Mouse (Mus musculus): ENCODE measurements around the gene Ascl1.

The Ascl1 gene

GRCm38 (mm10) chr10:87493576-87493975 is at the start of gene Ascl1:
Ascl1 (minus strand) TSS chr10:87493660.
- peak; percentile 60 for DNase-seq (ENCODE audit: low spot score)

GRCm38 (mm10) chr10:87534172-87534571 is 40.7 kb upstream of the Ascl1 start:
- no peak for DNase-seq (ENCODE audit: low spot score)

GRCm38 (mm10) chr10:87521646-87522045 is 28.2 kb upstream of the Ascl1 start, which contains the start of gene Pah:
Pah (plus strand) TSS chr10:87521795.
- no peak for DNase-seq (ENCODE audit: low spot score)

GRCm38 (mm10) chr10:87520401-87521116 is 27.1 kb upstream of the Ascl1 start:
- no peak for DNase-seq (ENCODE audit: low spot score)

- no peak for DNase-seq (ENCODE audit: low spot score)
Measured at GRCm38 (mm10) chr10:87518585-87518984, 25.1 kb upstream of the Ascl1 start.

GRCm38 (mm10) chr10:87513052-87513451 is 19.6 kb upstream of the Ascl1 start:
- no peak for DNase-seq (ENCODE audit: low spot score)

GRCm38 (mm10) chr10:87508581-87508980 is 15.1 kb upstream of the Ascl1 start:
- DNase-seq (ENCODE audit: low spot score) = no peak

GRCm38 (mm10) chr10:87503946-87504345 is 10.5 kb upstream of the Ascl1 start:
- DNase-seq (ENCODE audit: low spot score) = peak; percentile 76

GRCm38 (mm10) chr10:87502283-87502682 is 8.8 kb upstream of the Ascl1 start:
- DNase-seq (ENCODE audit: low spot score) = peak; percentile 75

GRCm38 (mm10) chr10:87501659-87502042 is 8.2 kb upstream of the Ascl1 start:
- peak; percentile 49 for DNase-seq (ENCODE audit: low spot score)

GRCm38 (mm10) chr10:87500926-87501658 is 7.6 kb upstream of the Ascl1 start:
- DNase-seq (ENCODE audit: low spot score) = peak; percentile 16

- no peak for DNase-seq (ENCODE audit: low spot score)
Measured at GRCm38 (mm10) chr10:87497056-87497455, 3.6 kb upstream of the Ascl1 start.

GRCm38 (mm10) chr10:87494596-87494995 is 1.1 kb upstream of the Ascl1 start:
- peak; percentile 21 for DNase-seq (ENCODE audit: low spot score)

GRCm38 (mm10) chr10:87494176-87494575 is 716 bp upstream of the Ascl1 start:
- no peak for DNase-seq (ENCODE audit: low spot score)

- DNase-seq (ENCODE audit: low spot score) = peak; percentile 81
Measured at GRCm38 (mm10) chr10:87492661-87493551, 554 bp downstream of the Ascl1 start.

- no peak for DNase-seq (ENCODE audit: low spot score)
Measured at GRCm38 (mm10) chr10:87492332-87492660, 1.2 kb downstream of the Ascl1 start.

GRCm38 (mm10) chr10:87491485-87492040 is 1.9 kb downstream of the Ascl1 start:
- DNase-seq (ENCODE audit: low spot score) = peak; percentile 54

- no peak for DNase-seq (ENCODE audit: low spot score)
Measured at GRCm38 (mm10) chr10:87490328-87490727, 3.1 kb downstream of the Ascl1 start.

GRCm38 (mm10) chr10:87489246-87490009 is 4.0 kb downstream of the Ascl1 start:
- peak; percentile 68 for DNase-seq (ENCODE audit: low spot score)

GRCm38 (mm10) chr10:87488429-87489145 is 4.9 kb downstream of the Ascl1 start:
- DNase-seq (ENCODE audit: low spot score) = peak; percentile 94
